Mouse (Mus musculus): ENCODE measurements at regions not wholly inside any gene's neighbourhood (a gene's known extent, or its start where the extent isn't known, plus 50 kb on each side); places are given as distances from the start of the nearest gene placed in this dataset.
A peak's percentile ranks its signal among the peaks of the same experiment; 100 is the strongest.
"Not testable (repeated sequence)": the region's sequence is repeated elsewhere in the genome, so short reads cannot be mapped to it uniquely, and the experiment has no call there.

DNA sequence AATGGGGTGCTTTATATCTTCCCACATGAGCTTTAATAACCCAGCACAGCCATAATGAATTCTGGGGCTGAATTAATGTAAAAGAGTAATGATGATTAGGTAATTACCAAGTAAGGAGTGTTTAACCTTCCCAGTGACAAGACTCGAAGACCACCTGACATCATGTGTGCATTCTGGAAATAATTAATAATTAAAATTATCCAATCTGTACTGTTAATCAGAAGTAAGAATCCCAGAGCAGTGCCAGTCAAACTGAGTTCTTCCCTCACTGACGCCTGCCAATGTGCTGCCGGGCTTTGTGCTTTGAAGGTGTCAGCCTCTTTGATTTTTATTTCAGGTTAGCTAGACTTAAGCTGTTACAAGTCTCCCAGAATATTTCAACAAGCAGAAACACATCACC lies 183.0 kb upstream of the Plxna2 start:
- DNase-seq, result no peak

DNA sequence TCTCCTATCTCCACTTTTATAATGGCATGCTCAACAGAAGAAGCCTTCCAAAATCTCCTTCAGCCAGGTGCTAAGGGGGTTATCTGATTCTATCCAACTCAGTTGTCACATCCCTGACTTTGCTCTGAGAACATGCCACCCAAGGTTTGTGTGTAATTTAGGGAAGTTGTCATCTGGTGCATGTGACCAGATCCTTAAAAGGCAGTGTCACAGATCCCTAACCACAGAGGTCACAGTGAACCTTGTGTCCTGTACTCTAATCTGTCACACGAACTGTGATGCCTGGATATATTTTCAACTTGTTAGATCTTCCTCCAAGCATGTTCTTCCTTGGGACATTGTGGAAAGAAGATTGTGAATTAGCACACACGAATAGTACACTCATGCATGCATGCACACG lies 189.4 kb upstream of the Plxna2 start:
- DNase-seq, result no peak

DNA sequence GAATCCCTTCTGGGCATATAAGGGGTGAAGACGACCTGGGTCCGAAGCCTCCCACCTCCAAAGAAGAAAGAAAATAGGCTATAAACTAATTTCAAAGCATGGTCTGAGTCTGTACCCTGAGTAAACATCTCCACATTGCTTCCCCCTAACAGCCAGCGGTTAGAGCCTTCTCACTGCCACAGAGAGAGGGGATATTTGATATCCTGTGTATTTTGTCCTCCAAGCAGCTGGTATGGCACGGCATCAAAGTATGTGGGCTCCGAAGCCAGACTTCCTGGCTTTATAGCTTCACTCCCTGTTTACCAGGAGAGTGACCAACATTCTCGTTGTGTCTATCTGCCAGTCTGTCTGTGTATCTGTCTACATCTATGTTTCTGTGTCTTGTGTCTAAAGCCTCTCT lies 191.7 kb upstream of the Plxna2 start:
- no peak for DNase-seq

DNA sequence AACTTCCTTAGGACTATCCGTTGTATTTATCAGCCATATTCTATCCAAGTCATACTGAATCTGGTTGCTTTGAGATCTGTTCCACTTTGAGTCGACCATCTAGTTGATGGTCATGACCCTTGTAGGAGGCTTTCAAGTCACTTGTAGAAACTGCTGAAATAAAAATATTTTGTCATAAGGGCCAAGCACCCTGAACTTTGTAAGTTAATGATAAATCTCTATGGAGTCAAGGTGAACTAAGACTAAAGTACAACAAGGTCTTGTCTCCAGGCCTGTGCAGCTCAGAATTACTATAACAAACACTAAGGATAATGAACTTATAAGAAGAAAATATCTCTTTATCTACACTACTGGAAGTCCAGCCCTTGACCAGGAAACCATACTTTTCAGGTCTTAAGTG lies 193.8 kb upstream of the Plxna2 start:
- DNase-seq, result no peak

DNA sequence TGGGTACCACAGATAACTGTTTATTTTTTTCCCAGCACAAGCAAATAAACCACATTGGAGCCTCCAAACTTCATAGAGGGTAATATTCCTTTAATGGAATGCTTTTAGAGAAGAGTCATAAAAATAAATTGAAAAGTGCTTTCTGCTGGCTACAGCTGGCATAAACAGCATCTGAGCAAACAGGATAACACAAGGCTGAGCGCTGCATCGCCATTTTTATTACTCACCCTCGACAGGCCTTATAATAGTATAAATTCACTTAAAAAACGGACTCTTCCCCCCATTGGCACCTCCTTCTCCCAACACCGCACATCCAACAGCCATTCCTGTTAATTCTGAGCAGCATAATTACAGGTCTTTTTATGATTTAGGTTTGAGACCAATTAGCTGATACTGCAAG lies 205.8 kb upstream of the Plxna2 start:
- no peak for DNase-seq

DNA sequence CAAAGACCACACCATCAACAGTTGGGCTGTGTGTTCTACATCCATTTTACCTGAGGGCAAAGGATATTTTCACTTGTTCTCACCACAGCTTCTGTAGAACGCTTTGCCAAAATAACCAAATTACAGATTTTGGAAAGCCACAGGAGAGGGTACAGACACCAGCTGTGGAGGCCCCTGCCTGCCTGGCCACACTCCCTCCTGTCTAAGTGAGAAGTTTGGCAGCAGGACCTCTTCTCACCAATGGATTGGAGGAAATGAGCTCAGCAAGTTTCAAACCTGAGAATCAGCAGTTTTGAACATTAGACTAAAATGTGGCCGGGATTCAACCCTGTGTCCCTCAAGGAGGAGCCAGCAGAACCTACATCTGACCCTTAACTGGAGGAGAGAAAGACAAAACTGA lies 206.2 kb upstream of the Plxna2 start:
- DNase-seq, result no peak

DNA sequence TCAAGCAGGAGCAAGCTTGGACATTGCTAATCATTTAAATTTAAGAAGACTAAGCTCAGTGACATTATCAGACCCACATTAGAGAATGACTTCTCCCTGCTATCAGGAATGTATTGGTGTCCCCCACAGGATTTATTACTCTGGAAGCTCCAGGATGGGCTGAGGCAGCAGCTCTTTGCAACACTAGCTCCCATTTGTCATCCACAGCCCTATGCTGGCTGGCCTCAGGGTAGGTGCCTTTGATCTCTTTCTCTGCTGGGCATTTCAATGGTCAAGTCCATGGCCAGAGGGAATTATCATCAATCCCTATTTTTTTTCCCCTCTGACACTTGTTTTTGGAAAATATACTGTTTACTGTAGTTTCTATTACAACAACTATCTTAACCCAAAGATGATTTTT lies 218.7 kb upstream of the Plxna2 start:
- DNase-seq, result no peak

DNA sequence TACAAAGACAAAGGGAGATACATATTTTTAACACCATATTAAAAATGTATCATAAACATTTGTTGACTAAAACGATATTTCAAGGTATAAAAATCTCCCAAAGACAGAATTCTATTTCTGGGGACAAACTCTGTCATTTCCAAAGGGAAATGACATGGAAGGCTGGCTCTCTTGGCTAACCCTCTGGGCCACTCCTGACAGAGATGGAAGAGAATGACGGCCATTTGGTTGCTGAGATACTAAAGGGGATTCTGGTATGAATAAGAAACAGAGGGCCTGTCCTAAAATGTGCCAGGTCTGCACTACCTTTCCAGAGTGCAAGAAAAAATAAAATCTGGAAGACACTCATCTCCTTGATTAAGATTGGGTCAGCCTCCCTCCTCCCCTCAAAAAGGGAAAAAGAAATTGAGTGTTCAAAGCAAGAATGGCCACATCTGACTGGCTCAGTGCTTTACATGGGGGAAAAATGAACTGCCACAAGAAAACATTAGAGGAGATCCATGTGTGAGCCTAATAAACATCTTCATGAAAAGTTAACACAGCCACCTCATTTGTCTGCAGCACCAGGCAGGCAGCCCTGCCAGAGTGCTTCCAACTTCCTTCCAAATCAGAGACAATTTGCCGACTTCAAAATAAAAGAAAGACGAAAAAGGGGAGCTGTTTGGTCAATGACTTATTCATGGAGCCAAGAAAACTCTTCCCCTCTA lies 221.1 kb upstream of the Plxna2 start:
- DNase-seq, result no peak

DNA sequence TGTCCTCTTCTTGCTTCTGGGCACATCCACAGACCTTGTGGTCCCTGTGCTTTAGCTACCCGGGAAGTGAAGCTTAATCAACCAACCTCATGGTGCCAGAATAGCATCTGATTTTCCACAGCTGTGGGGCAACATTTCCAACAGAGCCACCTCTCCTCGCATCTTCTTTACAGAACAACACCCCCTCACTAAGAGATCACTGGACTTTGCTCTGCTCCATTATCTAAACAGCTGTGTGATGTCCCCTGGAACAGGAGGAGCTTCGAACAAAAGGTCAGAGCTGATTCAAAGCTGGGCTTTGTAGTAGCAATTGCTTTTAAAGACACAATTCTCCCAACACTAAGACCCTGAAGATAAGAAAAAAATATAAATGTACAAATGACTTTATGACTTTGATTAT lies 224.3 kb upstream of the Plxna2 start:
- DNase-seq, result no peak

DNA sequence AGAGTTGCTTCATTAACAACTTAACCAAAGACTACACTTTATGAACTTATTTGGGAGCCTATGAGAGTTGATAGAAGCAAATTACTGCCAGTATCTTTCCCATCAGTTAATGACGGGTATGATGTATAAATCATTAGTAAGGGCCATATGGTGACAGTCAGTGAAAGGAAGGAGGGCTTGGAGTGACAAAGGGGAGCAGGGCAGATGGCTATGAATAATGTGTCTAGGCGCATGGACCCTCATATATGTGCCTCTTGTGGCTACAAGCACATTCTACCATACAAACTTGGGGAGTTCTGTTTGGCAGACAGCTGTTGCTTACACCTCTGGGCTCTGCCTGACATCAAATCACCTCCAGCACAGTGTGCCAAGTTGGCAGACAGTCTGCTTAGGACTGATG lies 227.8 kb upstream of the Plxna2 start:
- DNase-seq, result no peak

DNA sequence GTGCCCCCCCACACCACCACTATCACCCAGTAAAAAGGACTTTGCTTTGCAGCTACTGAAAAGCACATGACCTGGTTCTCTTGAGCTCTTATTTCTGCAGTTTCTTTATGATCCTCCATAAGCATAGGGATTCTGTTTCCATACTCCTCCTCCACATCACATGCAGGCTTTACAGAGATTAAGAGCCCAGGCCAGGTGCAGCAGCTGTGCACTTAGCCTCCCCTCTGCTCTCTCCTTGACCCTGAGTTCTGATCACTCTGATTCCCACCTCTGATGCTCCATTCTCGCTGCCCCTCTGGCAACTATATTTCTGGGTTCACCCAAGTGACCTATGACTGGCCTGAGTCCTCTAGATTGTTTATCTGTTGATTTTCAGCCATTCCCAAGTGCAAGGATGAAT lies 239.9 kb upstream of the Plxna2 start:
- DNase-seq, result no peak

DNA sequence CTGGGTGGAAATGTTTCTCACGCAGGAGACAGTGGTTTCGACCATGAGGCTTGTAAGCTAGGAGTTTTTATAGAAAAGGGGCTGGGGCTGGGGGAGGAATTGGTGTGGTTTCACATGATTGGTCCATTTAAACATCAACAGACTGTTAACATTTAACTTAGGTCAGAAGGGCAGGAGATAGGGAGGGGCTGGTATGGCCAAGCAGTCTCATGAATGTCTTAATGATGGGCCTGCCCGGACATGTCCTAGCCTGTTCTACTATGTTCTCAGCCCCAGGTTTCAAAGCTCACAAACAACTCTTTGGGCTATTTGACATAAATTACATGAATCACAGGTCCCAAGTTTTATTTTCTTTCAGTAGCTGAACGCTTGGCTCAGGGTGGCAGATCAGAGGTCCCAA lies 244.5 kb upstream of the Plxna2 start:
- DNase-seq, result not testable (repeated sequence)

DNA sequence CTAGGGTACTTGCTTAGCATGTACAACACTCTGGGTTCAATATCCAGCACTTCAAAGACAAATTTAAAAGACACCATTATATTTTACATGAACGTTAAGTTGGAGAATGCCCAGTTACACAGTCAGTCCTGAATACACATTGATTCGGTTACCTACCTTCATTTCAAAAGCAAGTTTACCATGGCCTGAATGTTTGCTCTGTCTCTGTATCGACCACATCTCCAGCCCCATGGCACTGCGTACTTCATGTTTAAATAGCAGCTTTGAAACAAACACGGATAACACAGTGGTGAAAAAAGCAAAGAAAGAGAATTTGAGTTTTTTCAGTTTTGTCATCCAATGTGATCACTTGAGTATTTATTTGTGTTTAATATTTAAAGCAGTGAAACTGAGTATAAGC lies 254.1 kb upstream of the Plxna2 start:
- no peak for DNase-seq

DNA sequence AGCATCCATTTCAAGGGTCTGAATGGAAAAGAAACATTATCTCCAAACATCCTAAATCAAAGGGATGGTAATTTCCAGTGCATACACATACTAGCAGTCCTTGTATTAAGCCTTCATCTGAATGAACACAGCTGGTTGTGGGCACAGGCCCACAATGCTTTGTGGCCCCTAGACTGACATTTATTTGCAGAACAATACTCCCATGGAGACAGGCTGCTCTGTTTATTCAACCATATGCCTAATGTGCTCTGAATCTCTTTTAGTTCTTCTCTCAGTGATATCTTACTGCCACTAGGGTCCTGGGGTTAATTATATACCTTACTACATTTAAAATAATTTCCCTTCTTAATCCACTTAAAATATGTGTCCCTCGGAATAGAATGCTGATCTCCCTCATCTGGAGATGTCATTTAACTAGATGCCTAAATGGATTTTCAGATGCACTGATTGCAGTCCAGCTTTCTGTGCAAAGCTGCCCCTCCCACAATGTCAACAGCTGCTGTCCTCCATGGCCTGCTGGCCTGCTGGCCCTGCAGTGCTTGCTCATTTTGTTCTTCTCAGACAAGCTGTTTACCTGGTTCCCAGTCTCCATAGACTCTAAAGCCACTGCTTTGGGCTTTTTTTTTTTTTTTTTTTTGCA lies 254.8 kb upstream of the Plxna2 start:
- no peak for DNase-seq

DNA sequence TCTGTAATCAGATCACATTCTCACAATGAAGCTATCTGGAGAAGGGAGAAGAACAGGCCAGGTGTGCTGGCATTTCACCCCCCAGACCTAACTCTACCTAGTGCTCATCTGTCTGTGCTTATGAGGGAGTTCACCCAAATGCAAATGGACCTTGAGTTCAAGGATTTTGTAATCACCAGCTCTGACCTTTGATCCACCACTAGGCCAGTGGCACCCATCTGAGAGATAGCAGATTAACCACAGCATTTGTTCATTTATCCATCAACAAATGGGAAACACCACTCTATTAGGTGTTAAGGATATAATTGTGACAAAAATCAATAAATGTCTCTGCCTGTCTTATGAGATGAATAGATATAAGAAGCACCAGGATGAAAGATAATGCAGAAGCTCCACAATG lies 255.7 kb upstream of the Plxna2 start:
- DNase-seq, result no peak

DNA sequence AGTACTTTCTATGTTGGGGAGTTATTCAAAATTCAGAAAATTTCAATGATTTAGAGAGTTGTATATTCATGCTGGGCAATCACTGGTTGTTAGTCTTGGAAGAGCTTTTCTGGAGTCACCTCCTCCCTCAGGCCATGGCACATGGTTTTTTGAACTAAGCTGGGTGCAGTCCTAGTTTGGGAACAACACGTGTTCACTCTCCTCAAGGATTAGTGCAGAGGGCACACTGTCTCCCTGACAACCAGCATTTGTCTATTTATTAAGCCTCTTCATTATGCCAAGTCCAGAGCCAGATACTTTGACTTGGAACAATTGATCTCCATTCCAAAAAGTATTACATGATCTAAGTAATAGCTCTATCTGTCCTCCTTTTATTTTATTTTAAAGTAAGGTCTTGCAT lies 256.7 kb upstream of the Plxna2 start:
- peak; percentile 10 for DNase-seq

DNA sequence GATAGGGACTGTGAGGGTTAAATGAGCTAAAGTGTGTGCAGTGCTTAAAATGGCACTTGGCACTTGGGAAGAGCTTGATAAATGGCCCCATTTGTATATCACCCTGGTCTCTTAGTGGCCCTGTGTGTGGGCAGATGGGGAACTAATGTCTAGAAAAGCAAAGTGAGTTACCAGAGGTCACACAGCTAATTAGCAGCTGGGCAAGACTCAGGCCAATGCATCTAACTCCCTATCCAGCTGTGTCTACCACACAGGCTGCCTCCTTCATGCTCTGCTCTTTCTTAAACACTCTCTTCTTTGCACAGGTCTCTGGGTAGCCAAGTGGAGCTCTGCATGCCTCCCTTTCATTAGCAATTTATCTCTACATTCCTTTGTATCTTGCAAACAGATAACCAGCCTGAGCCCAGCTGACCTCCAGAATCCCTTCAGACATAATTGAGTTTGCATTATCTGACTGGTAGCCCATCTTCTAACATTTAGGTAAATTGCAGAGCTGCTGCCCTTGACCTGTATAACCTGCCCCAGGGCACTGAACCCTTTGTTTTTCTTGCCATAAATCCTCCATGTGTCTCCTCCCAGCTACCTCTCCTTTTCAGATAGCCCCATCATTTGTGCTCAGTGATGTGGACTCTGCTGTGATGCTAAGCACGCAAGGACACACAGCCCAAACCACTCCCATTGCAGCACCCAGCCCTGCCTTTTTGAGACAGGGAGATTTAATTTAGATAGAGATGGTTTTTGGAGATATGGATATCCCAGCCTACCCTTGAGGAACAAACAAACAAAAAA lies 263.5 kb upstream of the Plxna2 start:
- DNase-seq, result no peak

DNA sequence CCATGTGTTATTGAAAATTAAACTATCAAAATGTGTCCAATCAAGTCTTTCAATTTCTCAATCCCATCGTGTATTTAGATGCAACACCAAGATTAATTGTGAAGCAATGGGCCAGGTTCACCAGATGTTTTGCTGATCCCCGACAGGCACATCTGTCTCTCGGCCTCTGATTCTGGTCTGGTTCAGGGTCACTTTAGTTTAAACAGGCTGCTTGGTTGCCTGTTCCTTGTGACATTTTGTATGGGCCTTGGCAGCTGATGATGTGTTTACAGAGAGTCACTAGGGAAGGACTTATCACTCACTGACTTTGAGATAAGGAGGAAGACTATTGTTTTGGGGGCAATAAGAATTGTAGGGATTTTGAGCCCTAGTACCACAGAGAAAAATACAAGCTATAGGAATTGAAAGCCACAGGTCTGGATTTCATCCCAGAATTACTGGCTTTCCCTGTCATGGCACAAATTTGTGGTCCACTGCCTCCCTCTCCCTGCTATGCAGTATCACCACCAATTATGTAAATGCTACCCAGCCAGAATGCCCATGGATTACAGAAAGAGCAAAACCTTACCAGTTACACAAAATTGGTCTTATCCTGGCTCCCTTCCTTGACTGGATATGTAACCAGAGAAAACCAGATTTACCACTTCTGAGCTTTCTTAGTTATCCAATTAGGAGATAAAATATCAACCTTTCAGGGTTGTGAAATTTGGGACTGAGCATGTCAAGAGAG lies 272.5 kb upstream of the Plxna2 start:
- no peak for DNase-seq

DNA sequence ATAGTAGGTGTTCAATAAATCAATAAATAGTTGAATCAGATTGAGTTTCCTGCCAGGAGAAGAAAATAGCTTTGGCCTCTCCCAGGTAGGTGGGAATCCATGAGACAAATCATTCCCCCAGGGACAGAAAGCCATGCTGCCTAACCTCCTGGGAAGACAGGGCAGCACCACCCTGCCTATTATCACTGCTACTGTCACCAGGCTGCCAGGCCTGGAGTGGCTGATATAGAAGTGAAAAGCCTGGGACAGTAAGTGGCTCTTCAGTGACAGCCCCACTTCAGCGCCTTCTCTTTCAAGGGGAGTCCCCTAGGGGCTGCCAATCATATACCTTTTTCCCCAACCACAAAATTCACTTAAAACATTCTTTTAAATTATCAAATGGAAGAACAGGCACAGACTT lies 275.4 kb upstream of the Plxna2 start:
- no peak for DNase-seq

DNA sequence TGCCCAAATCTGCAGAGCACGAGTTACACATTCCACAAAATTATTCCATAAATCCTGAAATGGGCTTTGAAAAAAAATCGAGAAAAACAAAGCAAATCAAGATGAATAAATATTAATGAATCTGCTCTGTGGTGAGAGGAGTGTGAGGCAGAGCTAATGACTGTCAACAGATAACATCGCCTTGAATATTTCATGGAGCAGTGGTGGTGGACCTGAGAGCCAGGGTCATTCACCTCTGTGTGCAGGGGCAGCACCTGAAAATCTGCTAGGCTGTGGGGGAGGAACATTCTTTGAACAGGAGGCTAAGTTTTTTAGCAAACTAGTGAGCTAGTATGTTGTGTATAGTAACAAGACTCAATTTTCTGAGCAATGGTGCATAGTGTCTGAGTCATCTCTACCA lies 276.3 kb upstream of the Plxna2 start:
- DNase-seq, result no peak

DNA sequence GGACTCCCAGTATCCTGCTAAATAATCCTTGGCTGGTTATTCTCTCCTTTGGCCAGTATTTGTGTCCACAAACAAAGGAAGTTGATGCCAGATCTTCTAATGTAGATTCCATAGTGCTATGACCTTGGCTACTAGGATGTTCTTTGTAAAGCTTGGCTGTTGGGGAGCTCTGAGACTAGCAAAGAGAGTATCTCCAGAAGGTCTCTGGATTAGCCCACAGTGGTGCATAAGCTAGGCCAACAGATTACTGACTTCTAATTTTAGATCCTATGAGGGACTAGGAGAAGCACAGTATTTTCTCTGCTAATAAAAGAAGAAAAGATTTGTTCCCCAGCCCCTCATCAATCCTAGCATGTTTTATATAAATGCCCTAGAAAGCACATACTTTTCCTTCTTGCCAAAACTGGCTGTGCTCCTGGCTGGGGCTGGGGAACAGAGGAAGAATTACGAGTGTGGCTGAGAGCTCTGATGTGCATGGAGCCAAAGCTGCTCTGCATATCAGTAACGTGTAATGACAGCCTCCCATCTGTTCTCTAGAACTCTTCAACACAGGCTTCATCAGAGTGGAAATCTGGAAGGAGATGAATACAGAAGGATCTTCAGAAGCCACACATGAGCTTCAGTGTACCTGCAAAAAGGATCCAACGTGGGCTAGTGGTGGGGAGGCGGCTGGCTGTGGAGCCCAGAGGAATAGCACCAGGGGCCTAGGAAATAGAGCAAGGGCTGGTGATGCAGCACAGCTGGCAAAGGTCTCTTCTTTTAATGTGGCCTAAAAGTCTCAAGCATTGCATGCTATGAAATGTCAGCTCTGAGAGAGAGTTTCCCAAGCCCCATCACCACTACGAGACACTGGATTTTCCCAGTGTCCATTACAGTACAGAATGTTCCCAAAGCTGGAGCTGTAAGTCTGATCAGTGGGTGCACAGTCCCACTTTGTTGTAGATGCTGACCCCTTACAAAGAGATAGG lies 283.0 kb upstream of the Plxna2 start:
- DNase-seq, result no peak

DNA sequence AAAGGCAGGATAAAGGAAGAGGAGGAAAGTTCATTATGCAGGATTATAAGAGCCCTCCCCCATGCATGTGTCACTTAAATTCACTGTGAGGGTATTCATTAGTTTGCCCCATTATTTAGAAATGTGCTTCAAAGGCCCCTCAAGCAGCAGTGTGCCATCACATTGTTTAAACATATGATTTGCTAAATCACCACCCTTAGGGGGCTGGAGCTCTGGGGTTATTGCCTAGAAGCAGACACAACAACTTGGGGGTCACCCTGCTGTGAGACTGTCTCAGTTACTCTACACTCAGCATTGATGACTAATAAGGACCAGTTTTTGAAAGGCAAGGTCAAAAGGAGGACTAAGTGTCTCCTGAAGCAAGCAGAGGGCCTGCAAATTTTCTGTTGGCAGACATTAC lies 285.4 kb upstream of the Plxna2 start:
- DNase-seq, result no peak
